Mouse (Mus musculus) A20 (cell line): ENCODE data around the gene Azi2.

Experiments used
- DNase-seq: peaks from one replicate; pipeline ENCODE4 v3.0.0-alpha.2; 2011; ENCODE audit warnings: low read depth, low spot score

The Azi2 gene

GRCm38 (mm10) chr9:118082575-118083431 is 42.5 kb downstream of the Azi2 start:
- no peak for DNase-seq

- DNase-seq, result no peak
Measured at GRCm38 (mm10) chr9:118083834-118084233, 43.5 kb downstream of the Azi2 start.

- DNase-seq, result peak; percentile 46
Measured at GRCm38 (mm10) chr9:118099395-118099794, 59.1 kb downstream of the Azi2 start.

DNA sequence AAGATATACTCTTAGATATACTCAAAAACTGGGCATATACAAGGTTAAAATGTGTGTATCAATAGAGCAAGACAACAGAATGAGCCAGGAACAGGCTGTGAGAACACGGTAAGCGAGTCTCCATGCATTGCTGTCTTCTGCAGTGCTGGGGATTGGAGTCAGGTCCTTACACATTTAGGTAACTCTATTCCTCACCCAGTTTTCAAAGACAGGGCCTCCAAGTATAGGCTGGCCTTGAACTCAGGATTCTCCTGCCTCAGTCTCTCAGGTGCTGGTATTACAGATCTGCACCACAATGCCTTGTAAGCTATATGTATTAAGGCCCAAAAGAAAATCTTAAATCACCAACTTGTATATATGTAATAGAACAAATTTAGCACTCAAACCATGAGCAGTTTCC is 60.2 kb downstream of the Azi2 start:
- DNase-seq, result no peak

DNA sequence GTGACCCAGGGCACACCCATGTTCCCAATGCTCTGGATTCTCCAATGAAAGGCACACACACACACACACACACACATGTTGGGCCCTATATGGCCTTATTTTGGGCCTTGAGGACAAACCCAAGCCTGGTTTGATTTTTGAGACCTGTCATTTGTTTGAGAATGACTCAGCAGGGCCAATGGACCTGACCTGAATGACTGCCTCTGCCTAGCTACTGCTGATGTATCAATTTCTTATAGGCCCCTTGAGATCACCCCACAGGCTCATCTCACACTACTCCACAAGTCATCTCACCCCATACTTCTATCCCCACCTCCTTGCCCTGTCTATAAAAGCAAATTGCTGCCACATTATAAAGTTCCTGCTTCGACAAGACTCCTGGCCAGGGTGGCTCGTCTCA is 61.5 kb downstream of the Azi2 start:
- DNase-seq, result peak; percentile 30

DNA sequence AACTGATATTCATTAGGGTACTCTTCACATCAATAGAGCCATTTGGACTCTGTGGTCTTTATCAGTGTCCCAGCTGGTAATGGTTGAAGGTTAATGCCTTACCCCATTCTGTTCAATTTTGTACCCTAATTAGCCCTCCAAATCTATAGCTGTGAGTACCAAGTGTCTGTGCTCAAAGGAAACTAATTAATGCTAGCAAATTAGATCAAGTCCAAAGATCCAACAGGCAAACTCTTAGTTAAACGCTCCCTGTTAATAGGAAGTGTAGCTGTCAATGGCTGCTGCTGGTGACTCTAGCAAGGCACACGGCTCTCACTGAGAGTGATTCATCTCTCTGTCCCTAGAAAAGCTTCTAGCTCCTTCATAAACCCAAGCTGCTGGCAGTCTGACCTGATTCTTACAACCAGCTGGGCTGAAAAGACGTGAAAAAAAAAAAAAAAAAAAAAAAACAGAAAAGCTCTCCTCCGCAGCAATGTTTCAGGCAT is 68.3 kb downstream of the Azi2 start:
- DNase-seq, result no peak

GRCm38 (mm10) chr9:118109697-118110359 is 69.5 kb downstream of the Azi2 start:
- peak; percentile 80 for DNase-seq

DNA sequence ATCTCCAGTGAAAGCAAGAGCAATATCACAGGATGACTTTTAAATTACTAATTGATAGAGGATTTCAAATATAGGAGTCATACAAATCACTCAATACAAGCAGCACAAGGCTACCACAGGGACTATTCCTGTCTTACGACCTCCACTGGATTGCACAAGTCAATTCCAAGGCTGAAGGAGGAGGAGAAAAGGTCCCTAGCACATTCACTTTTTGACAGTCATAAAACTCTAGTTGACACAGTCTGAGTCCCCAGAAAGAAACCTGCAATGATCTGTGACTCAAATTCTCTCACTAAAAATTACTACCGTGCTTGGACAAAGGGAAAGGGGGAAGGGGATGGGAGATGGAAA is 70.0 kb downstream of the Azi2 start:
- DNase-seq, result no peak
